Mouse (Mus musculus): ENCODE data around the gene Dgke.

- no peak for TF ChIP-seq CTCF (IDR thresholded peaks at IDR 0.05; ENCODE audit: insufficient read depth, low read length)
- no peak for TF ChIP-seq POLR2A (IDR thresholded peaks at IDR 0.05; ENCODE audit: borderline replicate concordance, extremely low read depth, low read depth, low read length)
These were observed 39.2 kb upstream of the Dgke start for GRCm38 (mm10) chr11:89105823-89106222.
